Mouse (Mus musculus): Measurements from ENCODE around the gene Ppp4r1. TPM values are rescaled to one million over a fixed set of nuclear protein-coding genes. Genes with fewer than 3 reads are reported as not detected.

Gene Ppp4r1
- polyA plus RNA-seq, 1 experiment, result not detected

DNA sequence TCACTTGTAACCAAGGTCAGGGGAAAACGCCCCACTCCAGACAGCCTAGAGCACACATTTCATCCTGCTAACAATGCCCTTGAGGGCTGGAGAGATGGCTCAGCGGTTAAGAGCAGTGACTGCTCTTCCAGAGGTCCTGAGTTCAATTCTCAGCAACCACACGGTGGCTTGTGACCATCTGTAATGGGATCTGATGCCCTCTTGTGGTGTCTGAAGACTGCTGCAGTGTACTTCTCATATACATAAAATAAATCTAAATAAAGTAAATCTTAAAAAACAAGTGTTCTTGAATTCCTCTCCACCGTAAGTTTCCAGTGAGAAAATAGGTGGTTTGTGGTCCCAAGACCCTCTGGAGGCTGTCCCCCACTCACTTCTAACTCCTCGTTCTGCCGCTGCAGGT lies 69.4 kb downstream of the Ppp4r1 start:
- no peak overlapping the region for H3K27ac ChIP-seq (ENCODE audit: insufficient read depth, low read depth, low read length)
- no peak overlapping the region for H3K4me3 ChIP-seq (ENCODE audit: insufficient read depth, low read depth, low read length)
- WGBS, result 93% methylated on average over 6 of the region's 6 CpGs
- H3K4me1 ChIP-seq (ENCODE audit: control insufficient read depth, insufficient read depth, low read length), result peaks cover 6% of the 10 kb centered on the region
- TF ChIP-seq CTCF (IDR thresholded peaks at IDR 0.05; ENCODE audit: insufficient read depth, low read depth, low read length) (no peak), POLR2A (IDR thresholded peaks at IDR 0.05; ENCODE audit: insufficient read depth, low read depth, low read length) (no peak)

DNA sequence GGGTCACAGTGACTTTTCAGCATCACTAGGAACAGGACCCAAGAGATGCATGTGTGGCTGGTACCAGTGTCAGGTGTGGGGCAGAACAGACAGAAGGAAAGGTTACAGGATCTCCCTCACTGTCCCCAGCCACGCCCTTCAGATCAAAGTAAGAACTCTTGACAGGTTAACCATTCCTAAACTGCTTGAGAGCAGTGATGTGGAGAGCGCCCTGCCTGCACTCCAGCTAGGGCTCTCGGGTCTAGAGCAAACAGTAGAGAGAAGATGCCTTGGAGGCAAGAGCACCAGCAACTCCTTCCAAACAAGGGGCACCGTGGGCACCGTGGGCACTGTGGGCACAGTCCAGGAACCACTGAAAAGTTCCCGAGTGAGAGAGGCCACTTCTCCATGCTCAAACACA lies 71.0 kb downstream of the Ppp4r1 start:
- WGBS, result 90% methylated on average over 6 of the region's 6 CpGs
- TF ChIP-seq CTCF (IDR thresholded peaks at IDR 0.05; ENCODE audit: insufficient read depth, low read depth, low read length) (no peak), POLR2A (IDR thresholded peaks at IDR 0.05; ENCODE audit: insufficient read depth, low read depth, low read length) (no peak)
- H3K4me3 ChIP-seq (ENCODE audit: insufficient read depth, low read depth, low read length), result no peak overlapping the region
- H3K4me1 ChIP-seq (ENCODE audit: control insufficient read depth, insufficient read depth, low read length), result peaks cover 3% of the 10 kb centered on the region; the same call in 1 of the 2 replicates
- H3K27ac ChIP-seq (ENCODE audit: insufficient read depth, low read depth, low read length), result no peak overlapping the region

GRCm38 (mm10) chr17:65854006-65854405 lies 71.6 kb downstream of the Ppp4r1 start:
- WGBS, result 92% methylated on average over 4 of the region's 4 CpGs
- Histone ChIP-seq H3K4me1 (ENCODE audit: control insufficient read depth, insufficient read depth, low read length) (no peaks in the 10 kb centered on the region), H3K27ac (ENCODE audit: insufficient read depth, low read depth, low read length) (no peak overlapping the region), H3K4me3 (ENCODE audit: insufficient read depth, low read depth, low read length) (no peak overlapping the region)
- TF ChIP-seq CTCF (IDR thresholded peaks at IDR 0.05; ENCODE audit: insufficient read depth, low read depth, low read length) (no peak), POLR2A (IDR thresholded peaks at IDR 0.05; ENCODE audit: insufficient read depth, low read depth, low read length) (no peak)

GRCm38 (mm10) chr17:65857617-65858016 lies 75.2 kb downstream of the Ppp4r1 start:
- no peak overlapping the region for H3K4me3 ChIP-seq (ENCODE audit: insufficient read depth, low read depth, low read length)
- H3K4me1 ChIP-seq (ENCODE audit: control insufficient read depth, insufficient read depth, low read length), result no peaks in the 10 kb centered on the region
- no peak overlapping the region for H3K27ac ChIP-seq (ENCODE audit: insufficient read depth, low read depth, low read length)
- TF ChIP-seq POLR2A (IDR thresholded peaks at IDR 0.05; ENCODE audit: insufficient read depth, low read depth, low read length) (no peak), CTCF (IDR thresholded peaks at IDR 0.05; ENCODE audit: insufficient read depth, low read depth, low read length) (no peak)
- WGBS, result 87% methylated on average over 4 of the region's 4 CpGs

GRCm38 (mm10) chr17:65862579-65862978 lies 80.2 kb downstream of the Ppp4r1 start:
- Histone ChIP-seq H3K4me1 (ENCODE audit: control insufficient read depth, insufficient read depth, low read length) (no peaks in the 10 kb centered on the region), H3K4me3 (ENCODE audit: insufficient read depth, low read depth, low read length) (no peak overlapping the region), H3K27ac (ENCODE audit: insufficient read depth, low read depth, low read length) (no peak overlapping the region)
- TF ChIP-seq POLR2A (IDR thresholded peaks at IDR 0.05; ENCODE audit: insufficient read depth, low read depth, low read length) (no peak), CTCF (IDR thresholded peaks at IDR 0.05; ENCODE audit: insufficient read depth, low read depth, low read length) (no peak)
- WGBS, result 51% methylated on average over 4 of the region's 4 CpGs

DNA sequence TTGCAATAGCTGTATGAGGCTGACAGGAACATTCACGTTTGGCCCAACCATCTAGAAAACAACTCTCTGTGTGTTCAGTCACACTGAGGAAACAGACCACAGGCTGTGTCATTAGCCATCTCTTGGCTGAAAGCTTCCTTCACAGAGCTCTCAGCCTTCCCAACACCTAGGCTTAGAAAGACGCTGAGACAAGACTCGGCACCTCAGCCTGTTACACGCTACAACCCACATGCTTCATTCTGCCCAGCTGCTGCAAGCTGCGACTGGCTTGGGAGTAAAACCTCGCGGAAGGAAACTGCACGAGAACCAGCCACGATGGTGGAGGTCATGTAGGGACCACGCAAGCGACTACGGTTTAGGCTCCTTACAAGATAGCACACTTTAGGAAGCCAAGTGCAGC lies 81.5 kb downstream of the Ppp4r1 start:
- Histone ChIP-seq H3K4me1 (ENCODE audit: control insufficient read depth, insufficient read depth, low read length) (no peaks in the 10 kb centered on the region), H3K4me3 (ENCODE audit: insufficient read depth, low read depth, low read length) (no peak overlapping the region), H3K27ac (ENCODE audit: insufficient read depth, low read depth, low read length) (no peak overlapping the region)
- TF ChIP-seq CTCF (IDR thresholded peaks at IDR 0.05; ENCODE audit: insufficient read depth, low read depth, low read length) (no peak), POLR2A (IDR thresholded peaks at IDR 0.05; ENCODE audit: insufficient read depth, low read depth, low read length) (no peak)
- WGBS, result 90% methylated on average over 12 of the region's 12 CpGs

DNA sequence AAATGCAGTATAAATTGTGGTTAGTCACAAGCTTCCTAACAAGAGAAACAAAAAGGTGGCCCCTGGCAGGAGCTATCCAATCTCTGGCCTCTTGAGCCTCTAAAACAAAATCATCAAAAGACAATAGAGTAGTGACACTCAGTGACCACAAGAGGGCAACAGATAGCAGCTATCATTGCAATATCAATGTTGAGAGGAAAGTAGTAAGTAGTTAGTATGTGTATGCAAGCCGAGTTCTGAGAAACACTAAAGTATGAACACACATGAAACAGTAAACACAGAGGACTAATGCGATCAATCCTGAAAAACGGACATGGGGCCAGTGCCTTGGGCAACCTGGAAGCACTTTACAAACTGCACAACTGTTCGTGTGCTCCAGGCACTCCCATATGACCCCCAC lies 82.4 kb downstream of the Ppp4r1 start:
- Histone ChIP-seq H3K4me1 (ENCODE audit: control insufficient read depth, insufficient read depth, low read length) (no peaks in the 10 kb centered on the region; the same call in 1 of the 2 replicates), H3K4me3 (ENCODE audit: insufficient read depth, low read depth, low read length) (no peak overlapping the region), H3K27ac (ENCODE audit: insufficient read depth, low read depth, low read length) (no peak overlapping the region)
- WGBS, result 40% methylated on average over 4 of the region's 4 CpGs
- TF ChIP-seq POLR2A (IDR thresholded peaks at IDR 0.05; ENCODE audit: insufficient read depth, low read depth, low read length) (no peak), CTCF (IDR thresholded peaks at IDR 0.05; ENCODE audit: insufficient read depth, low read depth, low read length) (no peak)

DNA sequence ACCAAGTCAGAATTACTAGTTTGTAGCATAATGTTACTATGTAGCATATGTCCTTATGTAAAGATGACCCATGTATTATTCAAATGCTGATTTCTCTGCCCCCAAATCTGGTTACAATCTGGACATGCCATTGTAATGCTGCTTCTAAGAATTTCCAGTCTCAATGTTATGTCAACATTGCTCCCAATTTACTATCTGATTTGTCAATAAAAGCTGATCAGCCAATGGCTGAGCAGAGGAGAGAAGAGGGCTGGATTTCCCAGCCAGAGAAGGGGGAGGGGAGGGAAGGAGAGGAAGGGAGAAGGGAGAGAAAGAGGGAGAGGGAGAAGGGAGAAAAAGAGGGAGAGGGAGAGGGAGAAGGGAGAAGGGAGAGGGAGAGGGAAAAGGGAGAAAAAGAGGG lies 82.9 kb downstream of the Ppp4r1 start:
- TF ChIP-seq POLR2A (IDR thresholded peaks at IDR 0.05; ENCODE audit: insufficient read depth, low read depth, low read length) (no peak), CTCF (IDR thresholded peaks at IDR 0.05; ENCODE audit: insufficient read depth, low read depth, low read length) (no peak)
- no peak overlapping the region for H3K27ac ChIP-seq (ENCODE audit: insufficient read depth, low read depth, low read length)
- H3K4me3 ChIP-seq (ENCODE audit: insufficient read depth, low read depth, low read length), result no peak overlapping the region
- no peaks in the 10 kb centered on the region; the same call in 1 of the 2 replicates for H3K4me1 ChIP-seq (ENCODE audit: control insufficient read depth, insufficient read depth, low read length)

DNA sequence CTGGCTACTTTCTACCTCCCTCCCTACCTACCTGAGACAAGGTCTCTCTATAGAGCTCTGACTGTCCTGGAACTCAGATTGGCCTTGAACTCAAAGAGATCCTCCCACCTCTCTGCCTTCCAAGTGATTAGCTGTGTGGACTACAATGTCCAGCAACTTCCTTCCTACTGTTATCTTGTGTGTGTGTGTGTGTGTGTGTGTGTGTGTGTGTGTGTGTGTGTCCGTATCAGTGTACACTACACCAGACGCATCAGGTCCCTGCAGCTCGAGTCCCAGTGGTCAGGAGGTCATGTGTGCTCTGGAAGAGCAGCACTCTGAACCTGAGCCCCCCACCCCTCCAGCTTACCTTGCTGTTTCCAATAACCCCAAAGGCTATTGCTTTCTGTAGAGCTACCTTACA lies 83.8 kb downstream of the Ppp4r1 start:
- no peaks in the 10 kb centered on the region; the same call in 1 of the 2 replicates for H3K4me1 ChIP-seq (ENCODE audit: control insufficient read depth, insufficient read depth, low read length)
- H3K4me3 ChIP-seq (ENCODE audit: insufficient read depth, low read depth, low read length), result no peak overlapping the region
- TF ChIP-seq POLR2A (IDR thresholded peaks at IDR 0.05; ENCODE audit: insufficient read depth, low read depth, low read length), result no peak
- no peak for TF ChIP-seq CTCF (IDR thresholded peaks at IDR 0.05; ENCODE audit: insufficient read depth, low read depth, low read length)
- no peak overlapping the region for H3K27ac ChIP-seq (ENCODE audit: insufficient read depth, low read depth, low read length)
- 94% methylated on average over 3 of the region's 3 CpGs for WGBS

GRCm38 (mm10) chr17:65867996-65868395 lies 85.6 kb downstream of the Ppp4r1 start:
- Histone ChIP-seq H3K27ac (ENCODE audit: insufficient read depth, low read depth, low read length) (no peak overlapping the region), H3K4me1 (ENCODE audit: control insufficient read depth, insufficient read depth, low read length) (peaks cover 10% of the 10 kb centered on the region), H3K4me3 (ENCODE audit: insufficient read depth, low read depth, low read length) (no peak overlapping the region)
- TF ChIP-seq CTCF (IDR thresholded peaks at IDR 0.05; ENCODE audit: insufficient read depth, low read depth, low read length) (no peak), POLR2A (IDR thresholded peaks at IDR 0.05; ENCODE audit: insufficient read depth, low read depth, low read length) (no peak)
- WGBS, result 85% methylated on average over 5 of the region's 5 CpGs
